Mouse (Mus musculus) small intestine, adult 2 months (tissue): Measurements from ENCODE around the gene Gm10577.

Experiments used
- CTCF ChIP-seq: fragments of 200-500 bp; IDR thresholded peaks from 2 replicates; pipeline ENCODE4 v1.5.1; 2012; ENCODE audit warnings: low read depth, mild to moderate bottlenecking, control low read depth, inconsistent platforms, low read length, moderate library complexity, mixed read lengths; ENCODE audit not compliant: insufficient replicate concordance, insufficient read length; ENCODE audit errors: extremely low read depth
- POLR2A ChIP-seq: fragments of 200-500 bp; IDR thresholded peaks from 2 replicates; pipeline ENCODE4 v1.6.1; 2012; ENCODE audit warnings: low read depth, mild to moderate bottlenecking, control low read depth, inconsistent platforms, low read length, moderate library complexity

DNA sequence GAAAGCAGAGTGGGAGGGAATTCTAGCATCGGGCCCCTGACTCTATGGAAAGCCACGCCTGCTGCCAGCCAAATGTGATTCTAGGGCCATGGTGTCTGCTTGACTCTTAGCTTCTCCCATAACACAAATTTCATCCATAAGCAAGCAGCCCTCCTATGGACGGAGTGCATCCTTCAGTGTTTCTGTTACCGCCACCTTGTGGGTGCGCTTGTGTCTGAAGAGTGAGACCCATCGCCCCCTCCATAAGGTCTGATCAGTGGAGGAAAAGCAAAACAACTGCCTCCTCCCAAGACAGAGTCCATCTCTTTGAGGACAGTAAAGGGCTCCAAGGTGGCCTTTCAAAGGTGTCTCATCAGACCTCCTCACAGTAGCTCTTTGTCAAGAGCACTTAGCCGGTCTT, 43.0 kb downstream of the Gm10577 start:
- TF ChIP-seq CTCF (no peak), POLR2A (no peak)
